Comparison of ENCODE assay signal across 9 mouse cellular contexts in the genomic region with DNA sequence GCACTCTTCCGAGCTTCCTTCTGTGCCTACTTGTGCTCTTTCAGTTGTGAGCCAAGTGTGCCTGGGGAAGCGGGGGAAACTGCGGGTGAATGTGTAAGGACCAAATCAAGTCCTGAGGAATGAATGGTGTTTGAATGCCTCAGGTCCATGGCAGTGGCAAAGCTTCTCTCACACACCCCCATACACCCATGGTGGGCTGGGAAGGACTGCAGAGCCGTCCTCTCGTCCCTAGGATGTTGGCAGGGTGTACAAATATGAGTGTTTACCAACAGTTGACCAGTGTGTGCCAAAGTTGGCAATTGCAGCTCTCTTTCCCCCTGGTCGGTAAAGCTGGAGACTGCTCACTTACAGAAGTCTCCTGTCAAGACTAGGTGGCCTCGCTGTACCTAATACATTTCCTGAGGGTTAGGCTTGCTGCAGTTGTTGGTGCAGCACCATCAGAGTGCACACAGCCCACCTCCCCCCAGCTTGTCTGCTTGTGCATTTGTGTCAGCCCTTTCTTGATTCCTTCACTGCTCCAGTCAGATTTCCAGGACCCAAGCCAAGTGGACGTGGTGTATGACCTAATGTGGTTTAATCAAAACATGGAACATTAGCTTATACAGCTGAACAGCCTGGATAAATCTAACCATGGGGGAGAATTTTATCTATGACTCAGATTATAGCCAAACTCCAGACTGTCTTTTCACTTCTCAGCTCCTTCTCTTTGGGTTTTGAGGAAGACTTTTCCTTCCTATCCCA. TPM values are rescaled to one million over a fixed set of nuclear protein-coding genes. Genes with fewer than 3 reads are reported as not detected.
DNase-seq lines count a peak whose midpoint lies in the region; ATAC-seq and TF ChIP-seq lines count a peak whose summit lies in the region.
"Had no signal": no experiment of that assay in that cellular context is flagged by ENCODE, and none has a peak within 500 bp of the region (broad histone marks: within the 10 kb centered on the region; RNA-seq: fewer than 3 reads in every experiment).

No protein-coding gene starts in this region.

- H3K4me1 ChIP-seq in kidney, adult 2 months (ENCODE audit: control insufficient read depth, insufficient read depth, low read length), result 0 out of 2 replicates have a peak, but pooled peaks cover 5% of the 10 kb centered on the region
- H3K4me1 ChIP-seq in forebrain, embryonic 12.5 days, result peaks cover 12% of the 10 kb centered on the region; the same call in 1 of the 2 replicates
- H3K4me1 ChIP-seq: neural tube, embryonic 12.5 days had no signal

- no peak for ATAC-seq in forebrain, embryonic 12.5 days (ENCODE audit: low FRiP score)

- no peak for TF ChIP-seq CTCF in kidney, adult 2 months (conservative IDR thresholded peaks at IDR 0.05; ENCODE audit: insufficient read depth, insufficient read length, low read depth, low read length)

- 65% methylated on average over 8 of the region's 8 CpGs for WGBS in kidney, adult 2 months
- WGBS in forebrain, embryonic 12.5 days, result 79% methylated on average over 8 of the region's 8 CpGs

- H3K9ac ChIP-seq in forebrain, embryonic 12.5 days, result no peak overlapping the region
- H3K9ac ChIP-seq: neural tube, embryonic 12.5 days had no signal

- no peak overlapping the region for H3K4me3 ChIP-seq in kidney, adult 2 months (ENCODE audit: insufficient read depth, low read depth, low read length)
- no peak overlapping the region for H3K4me3 ChIP-seq in forebrain, embryonic 12.5 days (replicated peaks)
- H3K4me3 ChIP-seq: neural tube, embryonic 12.5 days had no signal

- peak; percentile 25 for DNase-seq in kidney, adult 2 months
- DNase-seq in kidney, adult 11 months, result no peak
- DNase-seq in NIH3T3 (ENCODE audit: low read depth) (peak; percentile 98), liver (no peak)
- DNase-seq in cerebellum, postnatal 25 days, result peak; percentile 40 to 62
- DNase-seq in kidney, postnatal 4 days, result peak; percentile 70 to 75
- DNase-seq in spleen, adult 18-20 months, result no peak

- H3K9me3 ChIP-seq in forebrain, embryonic 12.5 days, result no peaks in the 10 kb centered on the region
- H3K9me3 ChIP-seq: neural tube, embryonic 12.5 days had no signal

- TF ChIP-seq POLR2A in kidney, adult 2 months (IDR thresholded peaks at IDR 0.05; ENCODE audit: low read depth, low read length), result no peak

- no peak overlapping the region for H3K4me2 ChIP-seq in forebrain, embryonic 12.5 days
- H3K4me2 ChIP-seq: neural tube, embryonic 12.5 days had no signal

- H3K27ac ChIP-seq in kidney, adult 2 months (ENCODE audit: insufficient read depth, low read depth, low read length), result no peak overlapping the region
- H3K27ac ChIP-seq in forebrain, embryonic 12.5 days, result no peak overlapping the region
- H3K27ac ChIP-seq: neural tube, embryonic 12.5 days had no signal

- H3K27me3 ChIP-seq in kidney, adult 2 months (replicated peaks; ENCODE audit: control insufficient read depth, insufficient read depth, low read length), result no peaks in the 10 kb centered on the region
- no peaks in the 10 kb centered on the region for H3K27me3 ChIP-seq in forebrain, embryonic 12.5 days
- H3K27me3 ChIP-seq: neural tube, embryonic 12.5 days had no signal

- H3K36me3 ChIP-seq in kidney, adult 2 months (ENCODE audit: control insufficient read depth, insufficient read depth, low read length), result no peaks in the 10 kb centered on the region; the same call in 1 of the 2 replicates
- H3K36me3 ChIP-seq in forebrain, embryonic 12.5 days (replicated peaks), result peaks cover 24% of the 10 kb centered on the region

RNA-seq across cellular contexts. Expression of gene Evi2a, which starts 3.7 kb away (rescaled TPM):
- polyA plus RNA-seq in kidney, adult 2 months (2012; rRNA removed), result 3.1 and 5.3 TPM in 2 replicates
- 2.9 and 3.0 TPM in 2 replicates for polyA plus RNA-seq in forebrain, embryonic 12.5 days (2016; fragmentation: Nextera tagmentation; extraction: Ambion mirVana)

RNA-seq across cellular contexts. Expression of gene Evi2, which starts 3.7 kb away (rescaled TPM):
- 0.16 and 0.30 TPM in 2 replicates for polyA plus RNA-seq in kidney, adult 2 months (2012; rRNA removed)
- 1.0 and 1.1 TPM in 2 replicates for polyA plus RNA-seq in forebrain, embryonic 12.5 days (2016; fragmentation: Nextera tagmentation; extraction: Ambion mirVana)

RNA-seq across cellular contexts. Expression of gene Evi2b, which starts 10.6 kb away (rescaled TPM):
- 2.5 and 5.6 TPM in 2 replicates for polyA plus RNA-seq in kidney, adult 2 months (2012; rRNA removed)
- polyA plus RNA-seq in forebrain, embryonic 12.5 days (2016; fragmentation: Nextera tagmentation; extraction: Ambion mirVana), result not detected in 2 replicates
- polyA plus RNA-seq: neural tube, embryonic 12.5 days had no signal

RNA-seq across cellular contexts. Expression of gene Omg, which starts 30.2 kb away (rescaled TPM):
- polyA plus RNA-seq in kidney, adult 2 months (2012; rRNA removed), result 0.04 and 0.16 TPM in 2 replicates
- polyA plus RNA-seq in forebrain, embryonic 12.5 days (2016; fragmentation: Nextera tagmentation; extraction: Ambion mirVana), result 1.4 and 1.5 TPM in 2 replicates

RNA-seq across cellular contexts. Expression of gene Rab11fip4, which starts 56.9 kb away (rescaled TPM):
- 40.8 and 48.0 TPM in 2 replicates for polyA plus RNA-seq in kidney, adult 2 months (2012; rRNA removed)
- polyA plus RNA-seq in forebrain, embryonic 12.5 days (2016; fragmentation: Nextera tagmentation; extraction: Ambion mirVana), result 25.6 and 26.8 TPM in 2 replicates

Comparison
In these comparisons a context has a peak if more than half of its experiments do, and no peak if none do; other contexts are left out.
1. DNase-seq: peak in kidney, adult 2 months (single experiment), NIH3T3 (single experiment), cerebellum, postnatal 25 days (2 of 2) and kidney, postnatal 4 days (2 of 2); none in kidney, adult 11 months (single experiment), spleen, adult 18-20 months (0 of 2) and liver (single experiment).